Mouse (Mus musculus) CH12.LX (cell line): ENCODE results near the gene Mtif2. TPM values are rescaled to one million over a fixed set of nuclear protein-coding genes. Genes with fewer than 3 reads are reported as not detected.
A peak's percentile ranks its signal among the peaks of the same experiment; 100 is the strongest.

Experiments used
- DNase-seq: peaks from one replicate; pipeline ENCODE4 v3.0.0-alpha.2; 2013; ENCODE audit errors: extremely low read depth
- H3K27ac ChIP-seq: 2 replicates; pipeline ENCODE4 v1.5.1; 2012; ENCODE audit warnings: low read depth, mild to moderate bottlenecking, control low read depth, moderate library complexity; ENCODE audit not compliant: insufficient read depth
- H3K27me3 ChIP-seq: replicated peaks from 2 replicates; pipeline ENCODE3; 2012; ENCODE audit warnings: inconsistent platforms
- H3K36me3 ChIP-seq, 2 experiments: replicated peaks in 1 of 2; 2 replicates each; pipeline versions ENCODE3 to v1.6.1; 2012; ENCODE audit warnings: inconsistent platforms in 1 of 2, low read length in 1 of 2, mild to moderate bottlenecking in 1 of 2, mixed read lengths in 1 of 2, moderate library complexity in 1 of 2; ENCODE audit not compliant: control insufficient read depth in 1 of 2, insufficient read depth in 1 of 2
- H3K4me1 ChIP-seq, 2 experiments: 2 replicates each; pipeline ENCODE4 v1.6.1; 2012; ENCODE audit warnings: inconsistent platforms in 1 of 2, moderate library complexity in 1 of 2; ENCODE audit not compliant: insufficient read depth in 2 of 2, control insufficient read depth in 1 of 2
- H3K4me2 ChIP-seq: 2 replicates; pipeline ENCODE4 v1.6.1; 2012; ENCODE audit warnings: low read depth, mild to moderate bottlenecking, control low read depth; ENCODE audit not compliant: poor library complexity, insufficient read depth, severe bottlenecking
- H3K4me3 ChIP-seq, 3 experiments: fragments of 150-350 bp in 1 of 3; sonication (generic) in 1 of 3; replicated peaks in 1 of 3; 2 replicates each; pipeline versions ENCODE3 to v1.5.1; 2011 to 2012; ENCODE audit warnings: low read depth in 2 of 3, low read length in 2 of 3, mild to moderate bottlenecking in 2 of 3, moderate library complexity in 2 of 3, control low read depth in 1 of 3, improper control_type of control experiment in 1 of 3, inconsistent platforms in 1 of 3, mixed read lengths in 1 of 3; ENCODE audit not compliant: poor library complexity in 1 of 3
- H3K79me2 ChIP-seq: replicated peaks from 2 replicates; pipeline ENCODE4 v1.6.1; 2012; ENCODE audit warnings: mild to moderate bottlenecking, moderate library complexity; ENCODE audit not compliant: control insufficient read depth, poor library complexity, insufficient read depth, severe bottlenecking; ENCODE audit errors: extremely low read depth
- H3K9ac ChIP-seq: 2 replicates; pipeline ENCODE4 v1.6.1; 2012; ENCODE audit warnings: low read depth, mild to moderate bottlenecking, control low read depth, moderate library complexity; ENCODE audit not compliant: insufficient read depth
- H3K9me3 ChIP-seq: replicated peaks from 2 replicates; pipeline ENCODE3; 2012; ENCODE audit warnings: low read length, inconsistent platforms, mixed read lengths
- BHLHE40 ChIP-seq: IDR thresholded peaks from 2 replicates; pipeline ENCODE4 v1.6.1; 2011; ENCODE audit warnings: mild to moderate bottlenecking, low read depth, low read length, improper control_type of control experiment
- CHD2 ChIP-seq: IDR thresholded peaks from 2 replicates; pipeline ENCODE4 v1.6.1; 2011; ENCODE audit warnings: low read length, improper control_type of control experiment
- CTCF ChIP-seq, 2 experiments: IDR thresholded peaks in 1 of 2; conservative IDR thresholded peaks in 1 of 2; 2 replicates each; pipeline ENCODE4 v1.5.1; 2011 to 2012; ENCODE audit warnings: low read depth in 2 of 2, low read length in 2 of 2, improper control_type of control experiment in 1 of 2, inconsistent platforms in 1 of 2, mild to moderate bottlenecking in 1 of 2, moderate library complexity in 1 of 2
- E2F4 ChIP-seq: IDR thresholded peaks from 2 replicates; pipeline ENCODE4 v1.6.1; 2011; ENCODE audit warnings: low read depth, low read length, improper control_type of control experiment; ENCODE audit not compliant: insufficient replicate concordance
- ELF1 ChIP-seq: IDR thresholded peaks from 2 replicates; pipeline ENCODE4 v1.6.1; 2014; ENCODE audit warnings: low read depth, mild to moderate bottlenecking, inconsistent platforms, low read length, improper control_type of control experiment
- IRF4 ChIP-seq: IDR thresholded peaks from 2 replicates; pipeline ENCODE4 v1.6.1; 2014; ENCODE audit warnings: low read depth, mild to moderate bottlenecking, inconsistent platforms, low read length, improper control_type of control experiment
- JUND ChIP-seq: conservative IDR thresholded peaks from 2 replicates; pipeline ENCODE4 v1.6.1; 2011; ENCODE audit warnings: low read depth, low read length, improper control_type of control experiment
- MAFK ChIP-seq: IDR thresholded peaks from 2 replicates; pipeline ENCODE4 v1.6.1; 2011; ENCODE audit warnings: low read length, improper control_type of control experiment; ENCODE audit not compliant: insufficient replicate concordance
- MAX ChIP-seq: IDR thresholded peaks from 2 replicates; pipeline ENCODE4 v1.6.1; 2011; ENCODE audit warnings: low read length, improper control_type of control experiment
- MEF2A ChIP-seq: IDR thresholded peaks from 2 replicates; pipeline ENCODE4 v1.6.1; 2014; ENCODE audit warnings: low read depth, mild to moderate bottlenecking, inconsistent platforms, low read length, improper control_type of control experiment, borderline replicate concordance
- MXI1 ChIP-seq: IDR thresholded peaks from 2 replicates; pipeline ENCODE4 v1.6.1; 2011; ENCODE audit warnings: mild to moderate bottlenecking, low read depth, low read length, improper control_type of control experiment
- MYC ChIP-seq: IDR thresholded peaks from 2 replicates; pipeline ENCODE4 v1.6.1; 2011; ENCODE audit warnings: low read depth, mild to moderate bottlenecking, improper control_type of control experiment, low read length
- NELFE ChIP-seq: IDR thresholded peaks from 2 replicates; pipeline ENCODE4 v1.6.1; 2011; ENCODE audit warnings: low read depth, low read length, improper control_type of control experiment
- NRF1 ChIP-seq: IDR thresholded peaks from 2 replicates; pipeline ENCODE4 v1.6.1; 2014; ENCODE audit warnings: low read depth, mild to moderate bottlenecking, inconsistent platforms, low read length, improper control_type of control experiment, moderate library complexity
- PAX5 ChIP-seq: IDR thresholded peaks from 2 replicates; pipeline ENCODE4 v1.6.1; 2012; ENCODE audit warnings: low read length, inconsistent platforms, mixed read lengths
- POLR2AphosphoS2 ChIP-seq: IDR thresholded peaks from 2 replicates; pipeline ENCODE4 v1.6.1; 2011; ENCODE audit warnings: low read depth, low read length, improper control_type of control experiment
- RAD21 ChIP-seq: IDR thresholded peaks from 2 replicates; pipeline ENCODE4 v1.6.1; 2011; ENCODE audit warnings: low read depth, mild to moderate bottlenecking, low read length, improper control_type of control experiment, moderate library complexity
- SMC3 ChIP-seq: IDR thresholded peaks from 2 replicates; pipeline ENCODE4 v1.6.1; 2011; ENCODE audit warnings: low read depth, low read length, improper control_type of control experiment
- TBP ChIP-seq: conservative IDR thresholded peaks from 2 replicates; pipeline ENCODE4 v1.6.1; 2011; ENCODE audit warnings: low read depth, low read length, improper control_type of control experiment
- UBTF ChIP-seq: IDR thresholded peaks from 2 replicates; pipeline ENCODE4 v1.6.1; 2012; ENCODE audit warnings: low read depth, mild to moderate bottlenecking, inconsistent platforms, low read length, improper control_type of control experiment, moderate library complexity
- ZKSCAN1 ChIP-seq: IDR thresholded peaks from 2 replicates; pipeline ENCODE4 v1.6.1; 2012; ENCODE audit warnings: low read depth, inconsistent platforms, low read length, improper control_type of control experiment, borderline replicate concordance
- ZMIZ1 ChIP-seq: IDR thresholded peaks from 2 replicates; pipeline ENCODE4 v1.6.1; 2012; ENCODE audit warnings: low read depth, mild to moderate bottlenecking, inconsistent platforms, low read length, improper control_type of control experiment
- ZNF384 ChIP-seq: IDR thresholded peaks from 2 replicates; pipeline ENCODE4 v1.6.1; 2012; ENCODE audit warnings: low read depth, low read length, improper control_type of control experiment, inconsistent platforms
- dilution Hi-C: fragments of 300-500 bp; cut with MboI; formaldehyde crosslinking; loops from 2 replicates; pipeline ENCODE4 v1.14.3; 2020; ENCODE audit warnings: low sequenced_read_pairs; ENCODE audit not compliant: extremely low pct_unique_long_range_greater_than_20kb, extremely low pct_ligation_motif_present
- in situ Hi-C: fragments of 300-500 bp; cut with MboI; formaldehyde crosslinking; loops from 3 replicates; pipeline ENCODE4 v1.14.3; 2019; ENCODE audit warnings: low sequenced_read_pairs, low pct_ligation_motif_present, low pct_unique_long_range_greater_than_20kb, mixed read lengths
- polyA plus RNA-seq: library from polyadenylated mRNA; unstranded; fragments of >175 nt; gene quantifications from 2 replicates; pipeline ENCODE4 v1.2.1, GENCODE M21; 2012; ENCODE audit warnings: low read depth; ENCODE audit not compliant: insufficient read length
- total RNA-seq, 2 experiments: library from RNA; depleted of rRNA; stranded (reverse); fragments of 300-350 nt in 1 of 2; fragments of >200 nt in 1 of 2; gene quantifications; 2 replicates each; pipeline ENCODE4 v1.2.3; 2012 to 2014

Gene Mtif2
- total and polyA plus RNA-seq, 3 experiments: 38.3 to 68.9 (median 41.7) TPM

- peak; percentile 85 for TF ChIP-seq NELFE
Measured at GRCm38 (mm10) chr11:29547752-29548503, 21.7 kb downstream of the Mtif2 start, which contains the start of the genes Clhc1 and Rps27a (continued).

- in situ Hi-C loops (loop anchor here (5.0 to 25.0 kb wide), 3 partner anchors 144 to 336 kb away; partner anchors contain the start of gene Rtn4), dilution Hi-C loops (no loop called here)
- Histone ChIP-seq H3K79me2 (peaks cover 34% of the 10 kb centered on the region), H3K4me1 (peaks cover 4 to 45% of the 10 kb centered on the region in 2 experiments; a peak in 3 of 4 replicates), H3K27me3 (no peaks in the 10 kb centered on the region), H3K4me3 (peak overlapping the region; percentile 73 to 91 (median 81)), H3K4me2 (peak overlapping the region; percentile 100), H3K36me3 (peaks cover 22 to 29% of the 10 kb centered on the region in 2 experiments), H3K27ac (peak overlapping the region; percentile 91), H3K9me3 (no peaks in the 10 kb centered on the region), H3K9ac (peak overlapping the region; percentile 98)
- TF ChIP-seq IRF4 (no peak), ZNF384 (no peak), POLR2AphosphoS2 (no peak; the same call in 1 of the 2 replicates), SMC3 (0 out of 2 replicates have a peak, but pooled peaks have one; percentile 7), CTCF (conservative IDR thresholded peaks at IDR 0.05 in 1 of 2, IDR thresholded peaks at IDR 0.05 in 1 of 2; ENCODE audit: low read depth in 2 of 2, low read length in 2 of 2) (peak in 1 of 2 experiments; percentile 56; a peak in 2 of 4 replicates), NRF1 (no peak), RAD21 (no peak; the same call in 1 of the 2 replicates), MEF2A (no peak), E2F4 (no peak), ZMIZ1 (peak; percentile 59; the same call in 1 of the 2 replicates), TBP (0 out of 2 replicates have a peak, but pooled peaks have one; percentile 39), JUND (no peak), ZKSCAN1 (no peak), MAFK (no peak), PAX5 (no peak), MXI1 (peak; percentile 50; the same call in 1 of the 2 replicates), MAX (peak; percentile 9; the same call in 1 of the 2 replicates), CHD2 (no peak), UBTF (no peak), MYC (peak; percentile 63; the same call in 1 of the 2 replicates), NELFE (peak; percentile 36; the same call in 1 of the 2 replicates), ELF1 (no peak), BHLHE40 (no peak; the same call in none of the 2 replicates)
- DNase-seq: peak; percentile 68
Measured at GRCm38 (mm10) chr11:29548504-29549424, 22.6 kb downstream of the Mtif2 start.
